Mouse (Mus musculus): ENCODE measurements around the gene Rfx8.

- no peak for TF ChIP-seq POLR2A (IDR thresholded peaks at IDR 0.05; ENCODE audit: low read depth, low read length)
- TF ChIP-seq CTCF (IDR thresholded peaks at IDR 0.05; ENCODE audit: extremely low read depth, insufficient read depth, insufficient read length, insufficient replicate concordance): no peak
Measured at GRCm38 (mm10) chr1:39708778-39709177, 12.0 kb downstream of the Rfx8 start.
